17 mouse cellular contexts compared by ENCODE assay signal in the genomic region with DNA sequence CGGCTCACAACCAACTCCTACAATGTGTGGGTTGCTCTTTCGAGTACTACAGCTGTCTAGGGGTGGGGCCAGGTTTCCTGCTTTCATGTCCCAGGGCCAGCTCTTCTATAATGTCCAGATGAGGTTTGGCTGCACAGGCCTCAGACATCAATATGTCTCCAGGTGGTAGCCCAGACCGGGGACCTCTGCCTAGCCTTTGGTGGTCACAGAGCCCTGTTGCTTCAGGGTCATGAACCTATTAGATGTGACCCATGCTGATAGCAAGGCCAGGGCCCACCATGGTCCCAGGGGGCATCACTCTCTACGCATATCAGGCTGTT.
"Had no signal": no experiment of that assay in that cellular context is flagged by ENCODE, and none has a peak within 500 bp of the region (broad histone marks: within the 10 kb centered on the region; RNA-seq: fewer than 3 reads in every experiment).

No protein-coding gene starts in this region.

- H3K36me3 ChIP-seq: liver, embryonic 12.5 days; neural tube, embryonic 13.5 days; neural tube, embryonic 15.5 days had no signal

- H3K9me3 ChIP-seq: liver, embryonic 12.5 days; neural tube, embryonic 13.5 days; neural tube, embryonic 15.5 days had no signal

- H3K27me3 ChIP-seq: liver, embryonic 12.5 days; neural tube, embryonic 13.5 days; neural tube, embryonic 15.5 days had no signal

- ATAC-seq: liver, embryonic 12.5 days had no signal

- H3K27ac ChIP-seq: liver, embryonic 12.5 days; liver, embryonic 14.5 days; neural tube, embryonic 13.5 days; neural tube, embryonic 15.5 days had no signal

- H3K4me3 ChIP-seq: liver, embryonic 12.5 days; myocyte; neural tube, embryonic 13.5 days; neural tube, embryonic 15.5 days had no signal

- DNase-seq: lung, adult 18-20 months; lung, embryonic 14.5 days; lung, postnatal 10 days; lung, postnatal 4 days; retina, postnatal 1 day; right cerebral cortex, adult 18-20 months; right cerebral cortex, postnatal 25 days; right cerebral cortex, postnatal 4 days; spleen, adult 18-20 months; thymus, adult 18-20 months; thymus, postnatal 14 days; thymus, postnatal 36 days had no signal

- H3K4me2 ChIP-seq: liver, embryonic 12.5 days; lung, embryonic 14.5 days; neural tube, embryonic 13.5 days; neural tube, embryonic 15.5 days had no signal

- H3K4me1 ChIP-seq: liver, embryonic 12.5 days; neural tube, embryonic 13.5 days; neural tube, embryonic 15.5 days had no signal

- H3K9ac ChIP-seq: liver, embryonic 12.5 days; liver, embryonic 14.5 days; lung, embryonic 14.5 days; neural tube, embryonic 13.5 days; neural tube, embryonic 15.5 days had no signal
